Mouse (Mus musculus) lung, embryonic 15.5 days (tissue): Measurements from ENCODE around the gene Dusp12. TPM values are rescaled to one million over a fixed set of nuclear protein-coding genes. Genes with fewer than 3 reads are reported as not detected.

Experiments
- polyA plus RNA-seq: library from polyadenylated mRNA; unstranded; fragments of >200 nt; fragmentation: Nextera tagmentation; extraction: Ambion mirVana; gene quantifications from 2 replicates; pipeline ENCODE4 v1.2.1, GENCODE M21; 2015

Gene Dusp12
- polyA plus RNA-seq, 1 experiment from 2014 or later, result 37.0 TPM

Other genes starting within 250 kb of the Dusp12 start
- 20.9 and 21.2 TPM in 2 replicates for gene Olfml2b, start 241.0 kb downstream of the Dusp12 start, polyA plus RNA-seq
- gene Atf6, start 17.8 kb downstream of the Dusp12 start, polyA plus RNA-seq, result 9.1 and 10.1 TPM in 2 replicates
- 0.20 and 0.79 TPM in 2 replicates for gene Gm26620, start 475 bp downstream of the Dusp12 start, polyA plus RNA-seq
- not detected in 2 replicates for gene Fcrlb, start 27.4 kb upstream of the Dusp12 start, polyA plus RNA-seq
- gene Fcrla, start 42.0 kb upstream of the Dusp12 start, polyA plus RNA-seq, result 0.14 TPM in 1 of 2 replicates, not detected in the other
- gene Fcgr2b, start 91.0 kb upstream of the Dusp12 start, polyA plus RNA-seq, result 2.8 and 3.7 TPM in 2 replicates
- 0.42 and 0.66 TPM in 2 replicates for gene Fcgr4, start 133.4 kb upstream of the Dusp12 start, polyA plus RNA-seq
- 13.2 and 15.1 TPM in 2 replicates for gene Fcgr3, start 179.4 kb upstream of the Dusp12 start, polyA plus RNA-seq
- 7.2 and 8.3 TPM in 2 replicates for gene Cfap126, start 228.4 kb upstream of the Dusp12 start, polyA plus RNA-seq